Mouse (Mus musculus) heart, postnatal 0 days (tissue): ENCODE measurements around the gene Syn2. TPM values are rescaled to one million over a fixed set of nuclear protein-coding genes. Genes with fewer than 3 reads are reported as not detected.

Experiments
- ATAC-seq: fragments of 200-750 bp; cut with Nextera tagmentation; 2 replicates; pipeline ENCODE4 v1.8.0; 2017; ENCODE audit warnings: low read depth, moderate number of reproducible peaks, moderate library complexity; ENCODE audit not compliant: insufficient read depth
- DNase-seq: peaks from one replicate; pipeline ENCODE4 v3.0.0-alpha.2; 2016; ENCODE audit warnings: low spot score
- H3K27ac ChIP-seq: fragments of 300-500 bp; sonication (generic); 2 replicates; pipeline ENCODE4 v1.5.1; 2014; ENCODE audit warnings: low read depth, mild to moderate bottlenecking
- H3K27me3 ChIP-seq: fragments of 300-500 bp; sonication (generic); 2 replicates; pipeline ENCODE4 v1.6.1; 2014; ENCODE audit warnings: low read length, mixed read lengths; ENCODE audit not compliant: control insufficient read depth, insufficient read depth
- H3K36me3 ChIP-seq: fragments of 300-500 bp; sonication (generic); replicated peaks from 2 replicates; pipeline ENCODE4 v1.6.1; 2014; ENCODE audit warnings: low read length, mixed read lengths; ENCODE audit not compliant: control insufficient read depth, insufficient read depth
- H3K4me1 ChIP-seq: fragments of 300-500 bp; sonication (generic); 2 replicates; pipeline ENCODE4 v1.6.1; 2014; ENCODE audit warnings: antibody characterized with exemption; ENCODE audit not compliant: control insufficient read depth, insufficient read depth
- H3K4me2 ChIP-seq: fragments of 300-500 bp; sonication (generic); 2 replicates; pipeline ENCODE4 v1.6.1; 2014; ENCODE audit warnings: low read depth, mild to moderate bottlenecking, low read length, moderate library complexity
- H3K4me3 ChIP-seq: fragments of 300-500 bp; sonication (generic); 2 replicates; pipeline ENCODE4 v1.5.1; 2014; ENCODE audit warnings: low read depth, low read length
- H3K9ac ChIP-seq: fragments of 300-500 bp; sonication (generic); replicated peaks from 2 replicates; pipeline ENCODE4 v1.6.1; 2014; ENCODE audit warnings: low read depth, low read length, mixed read lengths
- H3K9me3 ChIP-seq: fragments of 300-500 bp; sonication (generic); replicated peaks from 2 replicates; pipeline ENCODE4 v1.6.1; 2016; ENCODE audit warnings: low read length; ENCODE audit not compliant: control insufficient read depth
- CTCF ChIP-seq: IDR thresholded peaks from 2 replicates; pipeline ENCODE4 v1.5.1; 2016; ENCODE audit warnings: antibody characterized with exemption, control low read depth, low read depth
- EP300 ChIP-seq: IDR thresholded peaks from 2 replicates; pipeline ENCODE4 v1.6.1; 2016; ENCODE audit warnings: antibody characterized with exemption, low read depth
- WGBS: fragments of 180-500 bp; shearing (Covaris S2); extraction: QIAGEN DNeasy Blood & Tissue Kit; methylation state at CpG from one replicate; pipeline ENCODE4 v1.1.7; 2014; 5-methylcytosine and 5-hydroxymethylcytosine counted together
- polyA plus RNA-seq: library from polyadenylated mRNA; unstranded; fragments of >200 nt; fragmentation: Nextera tagmentation; extraction: Ambion mirVana; gene quantifications from 2 replicates; pipeline ENCODE4 v1.2.1, GENCODE M21; 2015
- total RNA-seq: library from RNA; depleted of rRNA; stranded (reverse); fragments of >200 nt; gene quantifications from 2 replicates; pipeline ENCODE4 v1.2.3, GENCODE M21; 2014; ENCODE audit warnings: low replicate concordance

Syn2 gene
- total and polyA plus RNA-seq, 2 experiments from 2014 or later, result 1.1 to 1.9 TPM

GRCm38 (mm10) chr6:115126232-115126785, 8.4 kb upstream of the Syn2 start:
- H3K36me3 ChIP-seq, result no peaks in the 10 kb centered on the region
- 57% methylated on average over 2 of the region's 2 CpGs for WGBS
- H3K27me3 ChIP-seq, result no peaks in the 10 kb centered on the region

DNA sequence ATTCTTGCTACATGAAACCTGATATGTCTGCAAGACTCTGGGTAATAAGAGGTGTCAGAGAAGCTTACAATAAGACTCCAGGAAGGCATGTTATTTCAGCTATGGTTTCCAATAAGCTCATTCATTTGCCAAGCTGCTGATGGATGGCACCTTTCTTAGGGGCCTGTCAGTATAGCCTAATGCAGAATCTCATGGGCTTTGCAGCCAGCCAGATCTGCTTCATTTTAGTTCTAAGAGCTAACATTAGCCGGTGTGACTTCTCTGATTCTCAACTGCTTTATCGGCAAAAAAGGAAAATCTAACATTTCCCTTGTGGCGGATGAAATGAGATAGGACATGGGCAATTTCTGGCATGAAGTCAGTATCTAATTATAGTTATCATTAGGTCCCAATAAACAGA, 7.9 kb upstream of the Syn2 start:
- WGBS, result 52% methylated on average over 3 of the region's 3 CpGs
- ATAC-seq, result no peak
- Histone ChIP-seq H3K4me3 (no peak overlapping the region), H3K27ac (no peak overlapping the region), H3K4me2 (no peak overlapping the region), H3K27me3 (no peaks in the 10 kb centered on the region), H3K9me3 (no peaks in the 10 kb centered on the region), H3K36me3 (no peaks in the 10 kb centered on the region), H3K9ac (no peak overlapping the region), H3K4me1 (no peaks in the 10 kb centered on the region)
- no peak for DNase-seq
- TF ChIP-seq CTCF, result no peak
- no peak for TF ChIP-seq EP300

More at GRCm38 (mm10) chr6:115126232-115126785, 8.4 kb upstream of the Syn2 start:
- no peaks in the 10 kb centered on the region for H3K9me3 ChIP-seq
- H3K4me2 ChIP-seq, result no peak overlapping the region
- H3K9ac ChIP-seq, result no peak overlapping the region
- TF ChIP-seq CTCF (no peak), EP300 (no peak)
- no peak for ATAC-seq
- H3K4me3 ChIP-seq, result no peak overlapping the region
- no peaks in the 10 kb centered on the region for H3K4me1 ChIP-seq
- no peak for DNase-seq
- no peak overlapping the region for H3K27ac ChIP-seq

GRCm38 (mm10) chr6:115127255-115127824, 7.4 kb upstream of the Syn2 start:
- no peak overlapping the region for H3K27ac ChIP-seq
- H3K27me3 ChIP-seq, result no peaks in the 10 kb centered on the region
- no peak overlapping the region for H3K4me2 ChIP-seq
- TF ChIP-seq EP300 (no peak), CTCF (no peak)
- H3K4me3 ChIP-seq, result no peak overlapping the region
- DNase-seq (no peak), ATAC-seq (no peak)
- H3K9ac ChIP-seq, result no peak overlapping the region
- 75% methylated on average over 5 of the region's 5 CpGs for WGBS
- H3K36me3 ChIP-seq, result no peaks in the 10 kb centered on the region
- no peaks in the 10 kb centered on the region for H3K4me1 ChIP-seq
- H3K9me3 ChIP-seq, result no peaks in the 10 kb centered on the region

DNA sequence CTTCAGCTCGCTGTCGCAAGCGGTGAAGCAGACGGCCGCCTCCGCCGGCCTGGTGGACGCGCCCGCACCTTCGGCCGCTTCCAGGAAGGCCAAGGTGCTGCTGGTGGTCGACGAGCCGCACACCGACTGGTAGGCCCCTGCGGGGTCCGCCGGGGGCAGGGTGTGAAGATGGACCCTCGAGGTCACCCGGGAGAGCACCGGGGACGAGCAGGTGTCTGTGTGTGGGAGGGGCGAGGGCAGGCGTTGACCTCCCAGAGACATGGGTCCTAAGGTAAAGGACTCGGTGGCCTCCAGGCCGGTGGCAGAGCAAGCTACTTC, 589 bp downstream of the Syn2 start:
- Histone ChIP-seq H3K36me3 (no peaks in the 10 kb centered on the region), H3K9me3 (no peaks in the 10 kb centered on the region), H3K9ac (no peak overlapping the region; the same call in 1 of the 2 replicates), H3K27me3 (peaks cover 41% of the 10 kb centered on the region), H3K4me2 (peak overlapping the region; percentile 89), H3K4me3 (peak overlapping the region; percentile 63), H3K27ac (no peak overlapping the region), H3K4me1 (peaks cover 10% of the 10 kb centered on the region)
- ATAC-seq (no peak), DNase-seq (no peak)
- TF ChIP-seq CTCF (no peak), EP300 (no peak)
- WGBS, result 6% methylated on average over 27 of the region's 27 CpGs

- Histone ChIP-seq H3K4me1 (peaks cover 10% of the 10 kb centered on the region), H3K36me3 (no peaks in the 10 kb centered on the region), H3K4me3 (no peak overlapping the region), H3K9me3 (no peaks in the 10 kb centered on the region), H3K4me2 (no peak overlapping the region), H3K9ac (no peak overlapping the region), H3K27me3 (peaks cover 41% of the 10 kb centered on the region), H3K27ac (no peak overlapping the region)
- DNase-seq (no peak), ATAC-seq (no peak)
- WGBS, result 80% methylated on average over 9 of the region's 9 CpGs
- no peak for TF ChIP-seq CTCF
- TF ChIP-seq EP300, result no peak
Observed at GRCm38 (mm10) chr6:115136156-115136555, 1.5 kb downstream of the Syn2 start.

- ATAC-seq, result no peak
- no peak overlapping the region for H3K9ac ChIP-seq
- H3K4me1 ChIP-seq, result no peaks in the 10 kb centered on the region
- H3K27ac ChIP-seq, result no peak overlapping the region
- H3K4me3 ChIP-seq, result no peak overlapping the region
- peaks cover 15% of the 10 kb centered on the region for H3K27me3 ChIP-seq
- no peak for DNase-seq
- TF ChIP-seq CTCF, result no peak
- TF ChIP-seq EP300, result no peak
- no peaks in the 10 kb centered on the region for H3K9me3 ChIP-seq
- 59% methylated on average over 4 of the region's 4 CpGs for WGBS
- no peak overlapping the region for H3K4me2 ChIP-seq
- no peaks in the 10 kb centered on the region for H3K36me3 ChIP-seq
Observed at GRCm38 (mm10) chr6:115141446-115141845, 6.7 kb downstream of the Syn2 start.
